Mouse (Mus musculus): ENCODE data around the gene Sez6l.

GRCm38 (mm10) chr5:112428944-112429343 lies 148.0 kb downstream of the Sez6l start:
- TF ChIP-seq CTCF (conservative IDR thresholded peaks at IDR 0.05 in 1 of 2, IDR thresholded peaks at IDR 0.05 in 1 of 2; ENCODE audit: low read depth in 2 of 2, low read length in 2 of 2) (peak; percentile 29 to 52), BHLHE40 (IDR thresholded peaks at IDR 0.05; ENCODE audit: low read depth, low read length) (no peak), POLR2A (IDR thresholded peaks at IDR 0.05; ENCODE audit: low read depth, low read length) (no peak), MAX (IDR thresholded peaks at IDR 0.05; ENCODE audit: low read length) (no peak), EP300 (IDR thresholded peaks at IDR 0.05; ENCODE audit: low read length) (no peak), MYC (IDR thresholded peaks at IDR 0.05; ENCODE audit: low read depth, low read length) (no peak), MAFK (IDR thresholded peaks at IDR 0.05; ENCODE audit: insufficient replicate concordance, low read length) (no peak), ZNF384 (IDR thresholded peaks at IDR 0.05; ENCODE audit: low read depth, low read length) (no peak), TCF12 (IDR thresholded peaks at IDR 0.05; ENCODE audit: low read depth, low read length) (no peak), JUND (conservative IDR thresholded peaks at IDR 0.05; ENCODE audit: low read depth, low read length) (no peak), SMC3 (IDR thresholded peaks at IDR 0.05; ENCODE audit: low read depth, low read length) (no peak; the same call in 1 of the 2 replicates)
